Mouse (Mus musculus) gastrocnemius, postnatal 25 days (tissue): ENCODE measurements around the gene Ch25h. TPM values are rescaled to one million over a fixed set of nuclear protein-coding genes. Genes with fewer than 3 reads are reported as not detected.

Source experiments
- DNase-seq: peaks from one replicate; pipeline ENCODE4 v3.0.0; 2022
- long read RNA-seq, 2 experiments: library from polyadenylated mRNA; stranded (forward); transcript quantifications; one replicate each; pipeline ENCODE4 v2.0.0; 2021
- total RNA-seq, 2 experiments: library from RNA; stranded (reverse); gene quantifications; 1 replicate in 1 of 2; 2 replicates in 1 of 2; pipeline ENCODE4 v1.2.3; 2021

The Ch25h gene
- total RNA-seq, result not detected
- long read RNA-seq, experiment 1, result 0 reads
- long read RNA-seq, experiment 2, result 0 reads

- DNase-seq, result no peak
Observed at GRCm38 (mm10) chr19:34474991-34475971, at the start of gene Ch25h. TSS of gene Ch25h (minus strand) at chr19:34475164.

- DNase-seq, result no peak
Observed at GRCm38 (mm10) chr19:34524646-34525045, 49.7 kb upstream of the Ch25h start.

GRCm38 (mm10) chr19:34523106-34523725, 48.3 kb upstream of the Ch25h start:
- no peak for DNase-seq

- no peak for DNase-seq
Observed at GRCm38 (mm10) chr19:34521978-34522377, 47.0 kb upstream of the Ch25h start.

GRCm38 (mm10) chr19:34521361-34521760, 46.4 kb upstream of the Ch25h start:
- no peak for DNase-seq

- DNase-seq, result no peak
Observed at GRCm38 (mm10) chr19:34520051-34520450, 45.1 kb upstream of the Ch25h start.

GRCm38 (mm10) chr19:34519646-34520045, 44.7 kb upstream of the Ch25h start:
- DNase-seq, result no peak

- no peak for DNase-seq
Observed at GRCm38 (mm10) chr19:34518786-34519185, 43.8 kb upstream of the Ch25h start.

GRCm38 (mm10) chr19:34517812-34518594, 43.0 kb upstream of the Ch25h start:
- peak; percentile 18 for DNase-seq

- DNase-seq, result no peak
Observed at GRCm38 (mm10) chr19:34517197-34517596, 42.2 kb upstream of the Ch25h start.

GRCm38 (mm10) chr19:34516346-34516745, 41.4 kb upstream of the Ch25h start:
- no peak for DNase-seq

- DNase-seq, result no peak
Observed at GRCm38 (mm10) chr19:34515681-34516080, 40.7 kb upstream of the Ch25h start.

- no peak for DNase-seq
Observed at GRCm38 (mm10) chr19:34511528-34511927, 36.6 kb upstream of the Ch25h start.

- DNase-seq, result peak; percentile 27
Observed at GRCm38 (mm10) chr19:34510717-34511116, 35.8 kb upstream of the Ch25h start.

- DNase-seq, result no peak
Observed at GRCm38 (mm10) chr19:34505161-34505721, 30.3 kb upstream of the Ch25h start.

- DNase-seq, result peak; percentile 62
Observed at GRCm38 (mm10) chr19:34500763-34501162, 25.8 kb upstream of the Ch25h start.

GRCm38 (mm10) chr19:34496353-34496752, 21.4 kb upstream of the Ch25h start:
- DNase-seq, result no peak

- DNase-seq, result no peak
Observed at GRCm38 (mm10) chr19:34493859-34494258, 18.9 kb upstream of the Ch25h start.

- DNase-seq, result no peak
Observed at GRCm38 (mm10) chr19:34483547-34483946, 8.6 kb upstream of the Ch25h start.

- no peak for DNase-seq
Observed at GRCm38 (mm10) chr19:34474228-34474990, 555 bp downstream of the Ch25h start.

- DNase-seq, result no peak
Observed at GRCm38 (mm10) chr19:34471703-34472102, 3.3 kb downstream of the Ch25h start.
